Mouse (Mus musculus) cortical plate, adult 2 months (tissue): Measurements from ENCODE around the gene Eif3g.
A peak's percentile ranks its signal among the peaks of the same experiment; 100 is the strongest.

Experiments used
- CTCF ChIP-seq: fragments of 200-500 bp; IDR thresholded peaks from 2 replicates; pipeline ENCODE4 v1.5.1; 2011; ENCODE audit warnings: mild to moderate bottlenecking, control low read depth, low read length; ENCODE audit not compliant: insufficient read depth; ENCODE audit errors: extremely low read depth
- POLR2A ChIP-seq: fragments of 200-500 bp; IDR thresholded peaks from 2 replicates; pipeline ENCODE4 v1.6.1; 2011; ENCODE audit warnings: mild to moderate bottlenecking, low read length, control low read depth; ENCODE audit not compliant: insufficient read depth; ENCODE audit errors: extremely low read depth

DNA sequence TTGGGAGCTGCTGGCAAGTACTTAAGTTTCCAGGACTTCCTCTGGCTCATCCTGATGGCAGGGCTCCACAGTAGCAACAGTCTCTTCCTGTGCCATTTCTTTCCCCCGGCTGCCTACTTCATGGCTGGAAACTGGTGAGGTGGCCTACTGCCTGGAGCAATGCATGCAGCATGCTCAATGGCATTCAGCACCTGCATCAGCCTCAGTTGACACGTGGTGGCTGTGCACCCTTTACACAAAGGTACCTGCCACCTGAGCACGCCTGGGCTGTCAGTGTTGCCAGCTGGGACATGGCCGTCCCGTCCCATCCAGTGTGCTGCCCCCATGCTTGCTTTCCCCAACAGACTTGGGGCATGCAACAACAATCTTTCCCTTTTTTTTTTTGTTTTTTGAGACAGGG, 5.4 kb downstream of the Eif3g start:
- TF ChIP-seq CTCF = no peak
- peak; percentile 27; the same call in 1 of the 2 replicates for TF ChIP-seq POLR2A
